Mouse (Mus musculus): ENCODE data around the gene Bmt2.

Gene Bmt2

GRCm38 (mm10) chr6:13617110-13617509, 60.7 kb downstream of the Bmt2 start:
- no peak for DNase-seq (ENCODE audit: low spot score)

GRCm38 (mm10) chr6:13614568-13614967, 63.2 kb downstream of the Bmt2 start:
- no peak for DNase-seq (ENCODE audit: low spot score)

- DNase-seq (ENCODE audit: low spot score) = no peak
Observed at GRCm38 (mm10) chr6:13613671-13614070, 64.1 kb downstream of the Bmt2 start.

GRCm38 (mm10) chr6:13610869-13611268, 66.9 kb downstream of the Bmt2 start:
- DNase-seq (ENCODE audit: low spot score) = no peak

GRCm38 (mm10) chr6:13609353-13610140, 68.2 kb downstream of the Bmt2 start:
- DNase-seq (ENCODE audit: low spot score) = no peak

- peak; percentile 80 for DNase-seq (ENCODE audit: low spot score)
Observed at GRCm38 (mm10) chr6:13607621-13608493, 69.9 kb downstream of the Bmt2 start, which contains the start of gene Tmem168. Gene Tmem168 (minus strand): TSS chr6:13608100.

GRCm38 (mm10) chr6:13606921-13607620, 70.7 kb downstream of the Bmt2 start:
- no peak for DNase-seq (ENCODE audit: low spot score)

GRCm38 (mm10) chr6:13606394-13606793, 71.4 kb downstream of the Bmt2 start:
- DNase-seq (ENCODE audit: low spot score) = no peak

GRCm38 (mm10) chr6:13603134-13603533, 74.6 kb downstream of the Bmt2 start:
- no peak for DNase-seq (ENCODE audit: low spot score)

GRCm38 (mm10) chr6:13601587-13601986, 76.2 kb downstream of the Bmt2 start:
- DNase-seq (ENCODE audit: low spot score) = no peak

GRCm38 (mm10) chr6:13598239-13598923, 79.4 kb downstream of the Bmt2 start:
- DNase-seq (ENCODE audit: low spot score) = no peak

- DNase-seq (ENCODE audit: low spot score) = no peak
Observed at GRCm38 (mm10) chr6:13592729-13593345, 84.9 kb downstream of the Bmt2 start.

GRCm38 (mm10) chr6:13586560-13586959, 91.2 kb downstream of the Bmt2 start:
- no peak for DNase-seq (ENCODE audit: low spot score)

- DNase-seq (ENCODE audit: low spot score) = no peak
Observed at GRCm38 (mm10) chr6:13586154-13586553, 91.6 kb downstream of the Bmt2 start.

GRCm38 (mm10) chr6:13584788-13585187, 93.0 kb downstream of the Bmt2 start:
- DNase-seq (ENCODE audit: low spot score) = no peak

- DNase-seq (ENCODE audit: low spot score) = no peak
Observed at GRCm38 (mm10) chr6:13582075-13582474, 95.7 kb downstream of the Bmt2 start.

All from urinary bladder, postnatal 10 days (tissue).